Mouse (Mus musculus) embryonic facial prominence, embryonic 15.5 days (tissue): ENCODE data around the gene Tbc1d4. TPM values are rescaled to one million over a fixed set of nuclear protein-coding genes. Genes with fewer than 3 reads are reported as not detected.

ENCODE experiments used
- ATAC-seq: fragments of 200-750 bp; cut with Nextera tagmentation; 2 replicates; pipeline ENCODE4 v1.8.0; 2017; ENCODE audit warnings: low read depth, moderate TSS enrichment; ENCODE audit not compliant: insufficient number of reproducible peaks, low FRiP score, low TSS enrichment
- H3K27ac ChIP-seq: fragments of 300-500 bp; sonication (generic); replicated peaks from 2 replicates; pipeline ENCODE4 v1.5.1; 2015; ENCODE audit warnings: mild to moderate bottlenecking, inconsistent platforms
- H3K27me3 ChIP-seq: fragments of 300-500 bp; sonication (generic); 2 replicates; pipeline ENCODE4 v1.6.1; 2015; ENCODE audit warnings: inconsistent platforms
- H3K36me3 ChIP-seq: fragments of 300-500 bp; sonication (generic); 2 replicates; pipeline ENCODE4 v1.6.1; 2015; ENCODE audit warnings: mild to moderate bottlenecking, inconsistent platforms
- H3K4me1 ChIP-seq: fragments of 300-500 bp; sonication (generic); 2 replicates; pipeline ENCODE4 v1.6.1; 2015; ENCODE audit warnings: inconsistent platforms
- H3K4me2 ChIP-seq: fragments of 300-500 bp; sonication (generic); replicated peaks from 2 replicates; pipeline ENCODE4 v1.6.1; 2015; ENCODE audit warnings: mild to moderate bottlenecking, inconsistent platforms
- H3K4me3 ChIP-seq: fragments of 300-500 bp; sonication (generic); replicated peaks from 2 replicates; pipeline ENCODE4 v1.5.1; 2015; ENCODE audit warnings: mild to moderate bottlenecking, inconsistent platforms
- H3K9ac ChIP-seq: fragments of 300-500 bp; sonication (generic); 2 replicates; pipeline ENCODE4 v1.6.1; 2015; ENCODE audit warnings: inconsistent platforms
- H3K9me3 ChIP-seq: fragments of 300-500 bp; sonication (generic); replicated peaks from 2 replicates; pipeline ENCODE4 v1.6.1; 2016; ENCODE audit warnings: inconsistent platforms
- WGBS: fragments of 180-500 bp; shearing (Covaris S2); methylation state at CpG from one replicate; pipeline ENCODE4 v1.1.7; 2015; 5-methylcytosine and 5-hydroxymethylcytosine counted together
- polyA plus RNA-seq: library from polyadenylated mRNA; unstranded; fragments of >200 nt; fragmentation: Nextera tagmentation; extraction: Ambion mirVana; gene quantifications from 2 replicates; pipeline ENCODE4 v1.2.1, GENCODE M21; 2015

Tbc1d4 gene
- polyA plus RNA-seq, 1 experiment from 2014 or later: 15.1 TPM

DNA sequence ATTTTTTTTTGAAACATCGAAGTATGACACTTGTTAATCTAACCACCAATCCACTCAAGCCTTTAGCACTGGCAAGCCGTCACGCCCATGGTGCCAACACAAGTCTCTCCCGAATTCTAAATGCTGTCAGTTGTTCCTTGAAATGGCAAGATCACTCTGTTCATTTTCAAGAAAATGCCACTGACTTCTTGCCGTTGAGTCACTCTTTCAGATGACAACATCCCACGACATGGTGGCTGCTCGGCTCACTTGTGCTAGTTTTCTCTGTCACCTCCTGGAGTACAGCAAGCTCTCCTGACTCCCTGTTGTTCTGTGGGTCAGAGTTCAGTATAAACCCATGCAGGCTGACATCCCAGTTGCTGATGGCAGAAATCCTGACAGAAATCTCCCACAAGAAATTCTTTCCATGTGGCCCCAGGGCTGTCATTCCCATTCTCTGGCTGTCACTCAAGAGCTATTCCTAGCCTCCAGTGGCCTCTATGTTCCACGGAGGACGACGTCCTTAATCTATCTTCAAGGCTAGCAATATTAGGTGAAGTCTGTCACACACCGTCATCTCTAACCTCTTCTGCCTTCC is 81.5 kb downstream of the Tbc1d4 start:
- Histone ChIP-seq H3K9ac (no peak overlapping the region), H3K36me3 (no peaks in the 10 kb centered on the region), H3K4me3 (no peak overlapping the region), H3K27me3 (no peaks in the 10 kb centered on the region), H3K9me3 (no peaks in the 10 kb centered on the region), H3K4me2 (no peak overlapping the region), H3K4me1 (no peaks in the 10 kb centered on the region), H3K27ac (no peak overlapping the region)
- no peak for ATAC-seq
- 78% methylated on average over 11 of the region's 11 CpGs for WGBS

DNA sequence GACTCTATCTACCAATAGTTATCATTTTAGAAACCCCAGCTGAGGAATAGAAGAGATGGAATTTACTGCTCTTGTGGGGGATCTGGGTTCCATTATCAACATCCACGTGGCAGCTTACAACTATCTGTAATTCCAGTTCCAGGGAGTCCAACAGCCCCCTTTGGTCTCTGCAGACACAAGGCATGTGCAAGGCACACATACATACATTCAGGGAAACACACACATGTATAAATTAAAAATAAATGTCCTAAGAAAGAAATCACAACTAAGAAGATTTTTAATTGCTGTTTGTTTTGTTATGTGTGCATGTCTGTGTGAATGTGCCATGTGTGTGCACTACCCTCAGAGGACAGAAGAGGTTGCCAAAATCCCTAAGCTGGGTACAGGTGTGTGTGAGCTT is 82.5 kb downstream of the Tbc1d4 start:
- WGBS: 45% methylated on average over 1 of the region's 1 CpGs
- no peak for ATAC-seq
- Histone ChIP-seq H3K4me2 (no peak overlapping the region), H3K27me3 (no peaks in the 10 kb centered on the region), H3K4me1 (no peaks in the 10 kb centered on the region), H3K9ac (no peak overlapping the region), H3K4me3 (no peak overlapping the region), H3K27ac (no peak overlapping the region), H3K9me3 (no peaks in the 10 kb centered on the region), H3K36me3 (no peaks in the 10 kb centered on the region)

GRCm38 (mm10) chr14:101519964-101520363 is 89.0 kb downstream of the Tbc1d4 start:
- Histone ChIP-seq H3K9ac (no peak overlapping the region), H3K4me1 (no peaks in the 10 kb centered on the region), H3K36me3 (no peaks in the 10 kb centered on the region), H3K4me3 (no peak overlapping the region), H3K27ac (no peak overlapping the region), H3K4me2 (no peak overlapping the region), H3K9me3 (no peaks in the 10 kb centered on the region), H3K27me3 (no peaks in the 10 kb centered on the region)
- no peak for ATAC-seq
- WGBS: 74% methylated on average over 2 of the region's 2 CpGs

- H3K9me3 ChIP-seq: no peaks in the 10 kb centered on the region
- no peak overlapping the region for H3K4me3 ChIP-seq
- no peaks in the 10 kb centered on the region for H3K4me1 ChIP-seq
- ATAC-seq: no peak
- 49% methylated on average over 14 of the region's 14 CpGs for WGBS
- H3K4me2 ChIP-seq: no peak overlapping the region
- no peaks in the 10 kb centered on the region for H3K36me3 ChIP-seq
- no peak overlapping the region for H3K9ac ChIP-seq
- H3K27ac ChIP-seq: no peak overlapping the region
- no peaks in the 10 kb centered on the region for H3K27me3 ChIP-seq
Measured at GRCm38 (mm10) chr14:101518259-101518658, 90.7 kb downstream of the Tbc1d4 start.

DNA sequence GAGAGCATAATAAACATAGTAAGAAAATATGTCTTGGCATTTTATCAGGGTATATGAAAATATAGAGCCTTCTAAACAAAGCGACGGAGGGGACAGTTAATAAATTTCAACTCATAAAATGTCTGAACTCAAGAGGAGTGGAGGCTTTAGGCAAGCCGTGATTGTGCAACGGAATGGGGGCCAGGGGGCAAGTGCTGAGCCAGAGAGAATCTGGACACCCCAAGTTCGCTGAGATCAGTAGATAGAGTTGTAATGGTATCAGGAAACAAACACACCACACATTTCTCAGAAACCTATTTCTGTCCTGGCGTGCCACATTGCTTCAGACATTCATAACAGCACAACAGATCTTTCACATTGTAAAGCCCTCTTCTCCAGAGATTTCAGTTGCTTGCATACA is 91.2 kb downstream of the Tbc1d4 start:
- H3K4me1 ChIP-seq: no peaks in the 10 kb centered on the region
- WGBS: 86% methylated on average over 6 of the region's 6 CpGs
- no peak overlapping the region for H3K4me2 ChIP-seq
- no peaks in the 10 kb centered on the region for H3K9me3 ChIP-seq
- ATAC-seq: no peak
- no peaks in the 10 kb centered on the region for H3K27me3 ChIP-seq
- no peak overlapping the region for H3K9ac ChIP-seq
- no peak overlapping the region for H3K4me3 ChIP-seq
- H3K27ac ChIP-seq: no peak overlapping the region
- no peaks in the 10 kb centered on the region for H3K36me3 ChIP-seq

- WGBS: 25% methylated on average over 5 of the region's 5 CpGs
- Histone ChIP-seq H3K27ac (no peak overlapping the region), H3K4me2 (no peak overlapping the region), H3K27me3 (no peaks in the 10 kb centered on the region), H3K4me3 (no peak overlapping the region), H3K36me3 (no peaks in the 10 kb centered on the region), H3K4me1 (no peaks in the 10 kb centered on the region), H3K9me3 (no peaks in the 10 kb centered on the region), H3K9ac (no peak overlapping the region)
- ATAC-seq: no peak
Measured at GRCm38 (mm10) chr14:101517341-101517740, 91.7 kb downstream of the Tbc1d4 start.

DNA sequence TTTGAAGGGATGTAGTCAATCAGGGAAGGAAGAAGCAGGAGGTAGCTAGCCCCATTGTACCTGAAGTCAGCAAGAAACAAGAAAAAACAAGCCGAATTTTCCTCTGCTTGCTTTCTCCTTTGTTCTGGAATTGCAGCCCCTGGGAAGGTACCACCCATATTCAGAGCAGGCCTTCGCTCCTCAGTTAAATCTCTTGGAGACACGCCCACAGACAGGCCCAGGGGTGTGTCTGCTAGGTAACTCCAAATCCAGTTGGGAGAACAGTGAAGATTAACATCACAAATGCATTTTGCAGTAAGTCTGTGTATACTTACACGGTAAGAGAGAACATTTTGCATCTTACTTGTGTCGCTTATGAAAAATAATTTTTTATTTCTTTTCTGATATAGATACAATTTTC is 92.1 kb downstream of the Tbc1d4 start:
- no peaks in the 10 kb centered on the region for H3K4me1 ChIP-seq
- no peak for ATAC-seq
- no peak overlapping the region for H3K27ac ChIP-seq
- no peak overlapping the region for H3K9ac ChIP-seq
- H3K36me3 ChIP-seq: no peaks in the 10 kb centered on the region
- H3K4me3 ChIP-seq: no peak overlapping the region
- no peak overlapping the region for H3K4me2 ChIP-seq
- no peaks in the 10 kb centered on the region for H3K27me3 ChIP-seq
- no peaks in the 10 kb centered on the region for H3K9me3 ChIP-seq
- 20% methylated on average over 5 of the region's 5 CpGs for WGBS

- H3K27ac ChIP-seq: no peak overlapping the region
- H3K4me3 ChIP-seq: no peak overlapping the region
- ATAC-seq: no peak
Measured at GRCm38 (mm10) chr14:101516031-101516430, 93.0 kb downstream of the Tbc1d4 start.

GRCm38 (mm10) chr14:101515271-101515670 is 93.7 kb downstream of the Tbc1d4 start:
- Histone ChIP-seq H3K4me1 (peaks cover 9% of the 10 kb centered on the region), H3K4me3 (no peak overlapping the region), H3K9me3 (no peaks in the 10 kb centered on the region), H3K27ac (no peak overlapping the region), H3K4me2 (no peak overlapping the region), H3K27me3 (no peaks in the 10 kb centered on the region), H3K36me3 (no peaks in the 10 kb centered on the region), H3K9ac (no peak overlapping the region)
- 76% methylated on average over 4 of the region's 4 CpGs for WGBS
- no peak for ATAC-seq

More at GRCm38 (mm10) chr14:101516031-101516430, 93.0 kb downstream of the Tbc1d4 start:
- Histone ChIP-seq H3K9ac (no peak overlapping the region), H3K27me3 (no peaks in the 10 kb centered on the region), H3K36me3 (no peaks in the 10 kb centered on the region), H3K4me1 (peaks cover under 1% of the 10 kb centered on the region), H3K4me2 (no peak overlapping the region), H3K9me3 (no peaks in the 10 kb centered on the region)
- 86% methylated on average over 11 of the region's 11 CpGs for WGBS

DNA sequence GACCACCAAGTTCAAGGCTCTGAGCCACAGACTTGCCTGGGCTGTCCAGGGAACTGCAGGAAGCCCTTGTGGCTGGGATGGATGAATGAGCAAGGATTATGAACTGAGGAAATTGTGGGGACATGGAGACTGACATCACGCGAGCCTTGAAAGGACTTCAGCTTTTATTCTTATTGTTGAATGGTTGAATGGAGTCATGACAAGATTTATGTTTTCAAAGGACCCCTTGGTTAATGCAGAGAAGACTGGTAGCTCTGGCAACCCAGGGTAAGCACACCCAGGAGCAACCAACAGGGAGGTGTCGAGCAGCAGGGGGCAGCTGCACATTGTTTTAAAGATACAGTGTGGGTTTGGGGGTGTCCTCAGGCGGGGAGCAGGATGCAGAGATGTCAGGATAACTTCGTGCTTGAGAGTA is 94.4 kb downstream of the Tbc1d4 start:
- Histone ChIP-seq H3K27me3 (no peaks in the 10 kb centered on the region), H3K4me3 (no peak overlapping the region), H3K36me3 (no peaks in the 10 kb centered on the region), H3K27ac (no peak overlapping the region), H3K9me3 (no peaks in the 10 kb centered on the region), H3K4me1 (peaks cover 12% of the 10 kb centered on the region), H3K4me2 (no peak overlapping the region), H3K9ac (no peak overlapping the region)
- ATAC-seq: no peak
- 73% methylated on average over 5 of the region's 5 CpGs for WGBS

DNA sequence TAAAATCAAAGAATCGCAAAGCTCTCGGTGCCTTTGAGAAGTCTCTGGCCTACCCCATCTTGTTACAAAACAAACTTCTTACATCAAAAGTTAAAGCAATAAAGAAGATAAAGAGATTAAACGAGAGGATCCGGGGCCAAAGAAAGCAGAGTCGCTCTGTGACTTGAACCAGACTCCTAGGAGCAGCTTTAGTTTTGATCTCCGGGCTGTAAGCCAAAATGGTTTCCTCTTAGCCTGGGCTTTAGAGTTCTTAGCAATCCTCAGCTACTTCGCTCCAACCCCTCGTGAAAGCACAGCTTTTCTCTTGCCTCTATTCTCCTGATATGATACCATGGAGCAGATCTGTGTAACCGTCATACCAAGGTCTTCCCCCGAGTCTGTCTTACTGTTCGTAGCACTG is 95.8 kb downstream of the Tbc1d4 start:
- 70% methylated on average over 11 of the region's 11 CpGs for WGBS
- ATAC-seq: no peak
- Histone ChIP-seq H3K4me2 (no peak overlapping the region), H3K9ac (no peak overlapping the region), H3K4me1 (peaks cover 12% of the 10 kb centered on the region), H3K27ac (no peak overlapping the region), H3K27me3 (no peaks in the 10 kb centered on the region), H3K9me3 (no peaks in the 10 kb centered on the region), H3K4me3 (no peak overlapping the region), H3K36me3 (no peaks in the 10 kb centered on the region)

- no peaks in the 10 kb centered on the region for H3K36me3 ChIP-seq
- H3K9ac ChIP-seq: no peak overlapping the region
- no peak overlapping the region for H3K4me3 ChIP-seq
- H3K27me3 ChIP-seq: no peaks in the 10 kb centered on the region
- no peak overlapping the region for H3K27ac ChIP-seq
- 46% methylated on average over 8 of the region's 8 CpGs for WGBS
- no peak overlapping the region for H3K4me2 ChIP-seq
- no peak for ATAC-seq
- peaks cover 12% of the 10 kb centered on the region for H3K4me1 ChIP-seq
- no peaks in the 10 kb centered on the region for H3K9me3 ChIP-seq
Measured at GRCm38 (mm10) chr14:101511410-101511809, 97.6 kb downstream of the Tbc1d4 start.
